Mouse (Mus musculus) intestine, embryonic 16.5 days (tissue): Measurements from ENCODE around the gene Gja1. TPM values are rescaled to one million over a fixed set of nuclear protein-coding genes. Genes with fewer than 3 reads are reported as not detected.

Experiments
- ATAC-seq: fragments of 200-750 bp; cut with Nextera tagmentation; 2 replicates; pipeline ENCODE4 v1.8.0; 2017; ENCODE audit warnings: moderate TSS enrichment, moderate library complexity
- H3K27ac ChIP-seq: fragments of 300-500 bp; sonication (generic); 2 replicates; pipeline ENCODE4 v1.5.1; 2014; ENCODE audit warnings: mild to moderate bottlenecking, low read length
- H3K27me3 ChIP-seq: fragments of 300-500 bp; sonication (generic); replicated peaks from 2 replicates; pipeline ENCODE4 v1.6.1; 2014; ENCODE audit warnings: low read length, control low read depth, mixed read lengths; ENCODE audit not compliant: control insufficient read depth, insufficient read depth
- H3K36me3 ChIP-seq: fragments of 300-500 bp; sonication (generic); 2 replicates; pipeline ENCODE4 v1.6.1; 2014; ENCODE audit warnings: low read length, control low read depth; ENCODE audit not compliant: control insufficient read depth, insufficient read depth
- H3K4me1 ChIP-seq: fragments of 300-500 bp; sonication (generic); 2 replicates; pipeline ENCODE4 v1.6.1; 2014; ENCODE audit warnings: low read length, control low read depth, mixed read lengths; ENCODE audit not compliant: control insufficient read depth, insufficient read depth
- H3K4me2 ChIP-seq: fragments of 300-500 bp; sonication (generic); 2 replicates; pipeline ENCODE4 v1.6.1; 2014; ENCODE audit warnings: low read depth, low read length, control low read depth
- H3K4me3 ChIP-seq: fragments of 300-500 bp; sonication (generic); 2 replicates; pipeline ENCODE4 v1.5.1; 2014; ENCODE audit warnings: mild to moderate bottlenecking, low read length
- H3K9ac ChIP-seq: fragments of 300-500 bp; sonication (generic); 2 replicates; pipeline ENCODE4 v1.6.1; 2014; ENCODE audit warnings: low read depth, low read length
- H3K9me3 ChIP-seq: fragments of 300-500 bp; sonication (generic); 2 replicates; pipeline ENCODE4 v1.6.1; 2016; ENCODE audit warnings: low read length, control low read depth; ENCODE audit not compliant: control insufficient read depth
- WGBS: fragments of 180-500 bp; shearing (Covaris S2); extraction: QIAGEN DNeasy Blood & Tissue Kit; methylation state at CpG from one replicate; pipeline ENCODE4 v1.1.7; 2014; 5-methylcytosine and 5-hydroxymethylcytosine counted together
- polyA plus RNA-seq: library from polyadenylated mRNA; unstranded; fragments of >200 nt; fragmentation: Nextera tagmentation; extraction: Ambion mirVana; gene quantifications from 2 replicates; pipeline ENCODE4 v1.2.1, GENCODE M21; 2015

The Gja1 gene
- polyA plus RNA-seq: 32.3 and 32.6 TPM in 2 replicates

DNA sequence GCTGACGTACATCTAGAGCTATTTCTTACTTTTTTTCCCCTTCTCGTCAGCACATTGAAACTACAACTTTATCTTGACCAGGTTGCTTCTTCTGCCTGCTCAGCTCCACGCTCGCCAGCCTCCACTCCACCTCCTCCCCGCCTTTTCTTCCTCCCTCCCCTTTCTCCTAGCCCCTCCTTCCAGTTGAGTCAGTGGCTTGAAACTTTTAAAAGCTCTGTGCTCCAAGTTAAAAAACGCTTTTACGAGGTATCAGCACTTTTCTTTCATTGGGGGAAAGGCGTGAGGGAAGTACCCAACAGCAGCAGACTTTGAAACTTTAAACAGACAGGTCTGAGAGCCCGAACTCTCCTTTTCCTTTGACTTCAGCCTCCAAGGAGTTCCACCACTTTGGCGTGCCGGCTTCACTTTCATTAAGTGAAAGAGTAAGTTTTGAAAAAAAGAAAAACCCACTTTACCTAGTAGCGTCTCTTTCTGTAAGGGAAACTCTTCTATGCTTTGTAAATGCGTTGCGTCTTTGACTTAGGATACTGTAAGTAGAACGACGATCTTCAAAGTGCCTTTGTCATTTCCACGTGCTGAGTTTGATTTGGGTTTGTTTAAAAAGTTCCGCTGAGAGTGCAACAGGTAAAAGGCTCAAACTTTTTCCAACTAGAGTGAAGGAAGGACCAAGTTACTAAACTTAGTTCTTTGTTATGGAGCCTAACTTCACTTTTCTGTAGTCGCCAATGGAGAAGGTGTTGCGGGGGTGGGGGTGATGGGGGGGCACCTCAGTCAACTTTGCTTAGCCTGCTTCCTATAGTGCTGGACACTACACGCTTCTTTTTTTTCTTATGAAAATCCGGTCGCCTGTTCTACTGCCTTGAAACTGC lies at the start of gene Gja1:
Gene Gja1, plus strand, starts transcription at position 234 of the 869 bp plus-strand sequence.
- Histone ChIP-seq H3K36me3 (no peaks in the 10 kb centered on the region), H3K4me3 (peak within 1 kb of the TSS; percentile 60), H3K4me2 (peak within 1 kb of the TSS; percentile 80), H3K9ac (peak within 1 kb of the TSS; percentile 66), H3K27ac (0 out of 2 replicates have a peak within 1 kb of the TSS, but pooled peaks have one; percentile 20), H3K27me3 (no peaks in the 10 kb centered on the region), H3K4me1 (no peaks in the 10 kb centered on the region), H3K9me3 (no peaks in the 10 kb centered on the region)
- 0% methylated on average over 23 of the region's 23 CpGs for WGBS
- ATAC-seq: peak; percentile 79

DNA sequence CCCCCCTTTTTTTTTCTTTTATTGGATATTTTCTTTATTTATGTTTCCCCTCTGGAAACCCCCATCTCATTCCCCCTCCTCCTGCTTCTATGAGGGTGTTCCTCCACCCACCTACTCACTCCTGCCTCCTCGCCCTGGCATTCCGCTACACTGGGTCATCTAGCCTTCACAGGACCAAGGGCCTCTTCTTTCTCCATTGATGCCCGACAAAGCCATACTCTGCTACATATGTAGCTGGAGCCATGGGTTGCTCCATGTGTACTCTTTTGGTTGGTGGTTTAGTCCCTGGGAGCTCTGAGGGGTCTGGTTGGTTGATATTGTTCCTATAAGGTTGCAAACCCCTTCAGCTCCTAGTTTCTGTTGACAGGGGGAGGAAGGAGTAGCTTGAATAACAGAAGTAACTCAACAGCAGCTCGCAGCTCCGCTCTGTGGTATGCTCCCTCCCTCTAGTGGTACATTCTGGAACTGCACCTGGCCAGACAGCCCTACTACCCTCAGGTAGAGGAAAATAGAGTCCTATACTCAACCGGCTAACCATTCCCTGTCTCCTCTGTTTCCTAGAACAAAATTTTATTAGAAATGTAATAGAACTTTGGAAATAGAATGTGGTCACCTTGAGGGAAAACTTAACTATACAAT lies 38.2 kb upstream of the Gja1 start:
- H3K4me2 ChIP-seq: no peak overlapping the region
- WGBS: 50% methylated on average over 6 of the region's 6 CpGs
- no peak overlapping the region for H3K27ac ChIP-seq
- no peak overlapping the region for H3K4me3 ChIP-seq
- H3K27me3 ChIP-seq: no peaks in the 10 kb centered on the region
- H3K9ac ChIP-seq: no peak overlapping the region
- no peaks in the 10 kb centered on the region for H3K9me3 ChIP-seq
- ATAC-seq: peak; percentile 83
- H3K4me1 ChIP-seq: no peaks in the 10 kb centered on the region
- no peaks in the 10 kb centered on the region for H3K36me3 ChIP-seq

DNA sequence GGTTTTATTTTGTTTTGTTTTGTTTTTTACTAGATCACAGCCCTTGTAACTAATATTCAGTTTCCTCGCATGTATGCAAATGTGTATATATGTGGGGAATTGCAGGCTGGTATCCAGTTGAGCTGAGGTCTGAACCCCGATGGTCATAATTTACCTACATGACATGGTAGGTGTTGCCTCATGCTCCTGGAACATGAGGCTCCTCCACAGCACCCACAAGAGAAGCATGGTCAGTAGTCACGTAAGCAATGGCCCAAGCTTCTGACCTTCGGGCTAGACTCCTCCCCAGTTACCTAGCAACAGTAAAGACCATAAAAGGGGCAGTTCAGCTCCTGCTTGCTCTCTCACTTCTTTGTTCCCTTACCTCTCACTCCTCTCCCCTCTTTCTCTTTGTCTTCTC lies 16.7 kb upstream of the Gja1 start:
- no peaks in the 10 kb centered on the region for H3K36me3 ChIP-seq
- no peak overlapping the region for H3K4me2 ChIP-seq
- no peaks in the 10 kb centered on the region for H3K9me3 ChIP-seq
- no peaks in the 10 kb centered on the region for H3K4me1 ChIP-seq
- H3K4me3 ChIP-seq: no peak overlapping the region
- peak; percentile 50; the same call in 1 of the 2 replicates for ATAC-seq
- 60% methylated on average over 4 of the region's 4 CpGs for WGBS
- no peak overlapping the region for H3K27ac ChIP-seq
- no peaks in the 10 kb centered on the region for H3K27me3 ChIP-seq
- H3K9ac ChIP-seq: no peak overlapping the region

DNA sequence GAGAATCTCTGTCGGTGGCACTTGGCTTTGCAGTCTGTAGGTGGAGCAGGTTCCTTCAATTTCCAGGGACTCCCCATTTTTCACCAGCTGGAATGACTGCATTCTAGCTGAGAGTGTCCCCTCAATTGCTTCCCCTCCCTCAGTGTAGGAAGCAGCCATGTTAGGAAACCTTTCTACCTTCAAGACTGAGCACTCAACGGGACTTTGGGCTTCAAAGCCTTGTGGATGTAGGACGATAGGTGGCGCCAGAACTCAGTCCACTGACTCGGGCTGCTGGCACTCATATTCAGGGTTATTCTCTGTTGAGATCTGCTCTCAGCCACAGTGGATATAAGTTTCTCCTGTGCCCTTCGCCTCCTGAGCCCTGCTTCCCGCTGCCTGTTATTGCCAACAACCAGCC lies 8.1 kb upstream of the Gja1 start:
- H3K9ac ChIP-seq: no peak overlapping the region
- no peak overlapping the region for H3K4me3 ChIP-seq
- no peaks in the 10 kb centered on the region for H3K9me3 ChIP-seq
- no peak overlapping the region for H3K4me2 ChIP-seq
- no peaks in the 10 kb centered on the region for H3K4me1 ChIP-seq
- no peaks in the 10 kb centered on the region; the same call in 1 of the 2 replicates for H3K27me3 ChIP-seq
- H3K36me3 ChIP-seq: no peaks in the 10 kb centered on the region
- WGBS: 18% methylated on average over 7 of the region's 7 CpGs
- peak; percentile 58; the same call in 1 of the 2 replicates for ATAC-seq
- H3K27ac ChIP-seq: no peak overlapping the region

DNA sequence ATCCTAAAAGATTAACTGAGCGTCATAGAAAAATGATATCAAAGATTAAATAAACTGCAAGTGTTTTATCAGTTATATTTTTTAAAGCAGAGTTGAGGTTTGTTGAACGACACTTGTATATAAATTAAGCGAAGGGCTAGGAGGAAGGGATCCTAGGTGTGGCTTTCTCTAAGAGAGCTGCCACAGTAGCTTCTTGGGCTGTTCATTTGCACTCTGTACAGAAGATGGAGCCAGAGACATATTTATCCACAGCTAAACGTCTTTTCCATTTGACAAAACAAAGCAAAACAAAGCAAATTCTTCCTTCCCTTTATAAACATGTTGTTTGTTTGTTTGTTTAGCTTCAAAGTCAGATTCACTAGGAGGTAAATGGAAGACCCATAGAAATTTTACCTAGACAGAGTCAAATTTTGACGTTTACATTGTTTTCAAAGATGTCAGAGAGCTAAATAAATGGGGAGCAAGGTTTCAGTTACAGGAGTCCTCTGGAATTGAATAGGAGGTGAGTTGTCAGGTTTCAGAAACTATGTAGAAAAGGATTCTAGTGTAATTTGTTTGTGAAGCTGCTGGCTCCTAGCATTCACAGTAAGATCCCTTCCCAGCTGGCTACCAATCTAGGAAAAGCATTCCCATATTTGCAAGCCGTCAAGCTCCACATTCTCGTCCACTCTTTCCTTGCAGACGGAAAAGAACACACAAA lies 4.0 kb upstream of the Gja1 start:
- Histone ChIP-seq H3K9me3 (no peaks in the 10 kb centered on the region), H3K4me2 (no peak overlapping the region), H3K36me3 (no peaks in the 10 kb centered on the region), H3K9ac (no peak overlapping the region), H3K27me3 (no peaks in the 10 kb centered on the region; the same call in 1 of the 2 replicates), H3K4me1 (no peaks in the 10 kb centered on the region), H3K27ac (no peak overlapping the region), H3K4me3 (no peak overlapping the region)
- no peak for ATAC-seq
- WGBS: 19% methylated on average over 8 of the region's 8 CpGs

DNA sequence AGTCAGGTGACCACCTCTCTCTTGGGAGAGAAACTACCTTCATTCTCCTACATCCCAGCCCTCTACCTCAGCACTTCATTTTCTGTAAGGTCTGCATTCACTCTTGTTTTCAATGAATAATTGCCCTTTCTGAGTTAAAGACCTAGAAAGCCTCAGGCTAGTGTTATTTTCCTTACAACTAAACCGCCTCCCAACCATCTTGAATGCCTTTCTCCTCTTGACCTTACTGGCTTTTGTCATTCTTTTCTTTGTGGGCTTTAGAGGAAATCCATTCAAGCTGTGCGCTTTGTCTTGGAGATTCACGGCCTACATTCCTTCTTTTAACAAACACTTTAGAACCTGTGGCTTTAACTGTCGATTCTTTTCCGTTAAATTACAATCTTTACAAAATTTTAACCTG lies 3.0 kb upstream of the Gja1 start:
- no peaks in the 10 kb centered on the region for H3K9me3 ChIP-seq
- ATAC-seq: no peak
- WGBS: 63% methylated on average over 5 of the region's 5 CpGs
- no peak overlapping the region for H3K9ac ChIP-seq
- H3K27ac ChIP-seq: no peak overlapping the region
- H3K36me3 ChIP-seq: no peaks in the 10 kb centered on the region
- H3K27me3 ChIP-seq: no peaks in the 10 kb centered on the region; the same call in 1 of the 2 replicates
- no peak overlapping the region for H3K4me3 ChIP-seq
- no peaks in the 10 kb centered on the region for H3K4me1 ChIP-seq
- no peak overlapping the region for H3K4me2 ChIP-seq

DNA sequence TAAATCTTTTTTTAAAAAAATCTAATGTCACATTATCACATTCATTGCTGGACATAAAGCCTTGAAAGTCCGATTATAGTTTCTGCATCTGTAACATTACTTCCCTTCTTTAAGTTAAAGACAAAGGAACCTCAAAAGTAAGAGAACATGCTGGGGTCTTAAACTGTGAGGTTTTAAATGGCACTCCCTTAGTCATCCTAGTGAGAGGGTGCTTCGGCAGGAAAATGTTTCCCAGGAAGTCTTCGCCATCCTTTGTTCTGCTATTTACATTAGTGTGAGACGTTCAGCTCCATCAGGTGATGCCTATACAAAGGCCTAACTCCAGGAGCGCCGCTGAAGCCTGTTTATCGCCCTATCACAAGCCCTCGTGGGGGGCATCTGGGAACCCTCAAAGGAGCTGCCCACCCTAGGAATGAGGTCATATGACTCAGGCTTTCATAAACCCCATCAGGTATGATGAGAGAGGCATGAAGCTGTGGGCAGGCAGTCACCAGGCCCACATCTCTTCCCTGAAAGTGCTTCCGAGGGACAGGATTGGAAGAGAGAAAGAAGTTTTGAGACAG lies 1.1 kb upstream of the Gja1 start:
- ATAC-seq: no peak
- H3K4me3 ChIP-seq: no peak overlapping the region
- no peak overlapping the region for H3K9ac ChIP-seq
- H3K4me2 ChIP-seq: no peak overlapping the region
- H3K4me1 ChIP-seq: no peaks in the 10 kb centered on the region
- H3K36me3 ChIP-seq: no peaks in the 10 kb centered on the region
- no peaks in the 10 kb centered on the region for H3K27me3 ChIP-seq
- WGBS: 55% methylated on average over 9 of the region's 9 CpGs
- no peak overlapping the region for H3K27ac ChIP-seq
- no peaks in the 10 kb centered on the region for H3K9me3 ChIP-seq

DNA sequence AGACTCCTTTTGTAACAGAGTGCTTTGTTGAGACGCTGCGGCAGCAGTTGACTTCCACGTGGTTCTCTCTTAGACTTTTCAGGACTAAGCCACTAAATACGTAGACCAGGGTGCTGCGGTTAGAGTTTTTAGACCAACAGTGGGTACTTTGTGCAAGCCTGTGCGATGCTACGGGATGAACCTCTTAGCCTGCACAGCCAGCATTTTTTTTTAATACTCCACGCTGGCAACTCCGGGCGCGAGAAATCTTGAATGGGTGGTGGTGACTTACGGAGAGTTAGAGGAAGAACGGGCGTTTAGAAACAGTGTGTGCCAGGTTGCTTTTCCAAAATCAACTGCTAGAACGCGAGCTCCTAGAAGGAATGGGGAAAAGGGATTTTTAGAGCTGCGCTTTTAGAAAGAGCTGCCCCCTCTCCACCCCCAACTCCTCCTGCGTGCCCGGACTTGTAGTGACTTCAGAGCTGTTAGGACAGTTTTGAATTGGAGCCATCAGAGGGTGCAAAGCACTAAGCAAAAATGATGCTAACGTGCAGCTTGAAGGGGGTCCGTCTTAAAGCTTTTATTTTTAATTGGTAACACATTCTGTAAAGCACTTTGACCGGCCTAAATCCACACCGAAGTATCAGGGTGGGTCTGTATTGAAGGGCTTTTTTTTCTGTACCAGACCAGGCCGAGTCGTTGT lies 977 bp downstream of the Gja1 start:
- H3K27me3 ChIP-seq: no peaks in the 10 kb centered on the region
- H3K4me3 ChIP-seq: peak overlapping the region; percentile 60
- ATAC-seq: peak; percentile 30
- peak overlapping the region; percentile 80 for H3K4me2 ChIP-seq
- H3K9me3 ChIP-seq: no peaks in the 10 kb centered on the region
- no peaks in the 10 kb centered on the region for H3K36me3 ChIP-seq
- H3K9ac ChIP-seq: peak overlapping the region; percentile 66
- under 1% methylated on average over 25 of the region's 25 CpGs for WGBS
- 0 out of 2 replicates have a peak overlapping the region, but pooled peaks have one; percentile 4 for H3K27ac ChIP-seq
- no peaks in the 10 kb centered on the region for H3K4me1 ChIP-seq
